Mouse (Mus musculus) cerebellum, adult 11 months (tissue): ENCODE results near the gene Shld1.
A peak's percentile ranks its signal among the peaks of the same experiment; 100 is the strongest.

Source experiments
- DNase-seq: peaks from one replicate; pipeline ENCODE4 v3.0.0; 2022

Shld1 gene

GRCm38 (mm10) chr2:132692320-132692719 is 5.6 kb downstream of the Shld1 start:
- no peak for DNase-seq

DNA sequence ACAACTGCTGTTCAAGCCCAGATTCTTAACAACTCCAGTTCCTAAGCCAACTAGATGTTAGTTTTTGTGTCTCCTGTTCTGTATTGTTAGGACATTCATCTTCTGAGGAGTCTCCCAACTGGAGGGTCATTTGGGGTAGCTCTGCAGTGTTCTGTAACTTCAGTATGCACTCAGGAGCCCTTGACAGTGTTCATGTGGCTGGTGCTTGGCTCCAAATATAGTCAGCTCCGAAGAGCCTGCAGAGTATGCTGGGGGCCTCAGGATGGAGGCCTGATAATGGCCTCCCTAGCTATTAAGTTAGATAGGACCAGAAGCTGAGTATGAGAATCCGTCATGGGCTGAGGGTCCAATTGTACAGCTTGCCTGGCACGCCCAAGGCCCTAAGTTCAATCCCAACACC is 7.2 kb downstream of the Shld1 start:
- DNase-seq, result no peak

GRCm38 (mm10) chr2:132695358-132696093 is 8.8 kb downstream of the Shld1 start:
- DNase-seq, result no peak

DNA sequence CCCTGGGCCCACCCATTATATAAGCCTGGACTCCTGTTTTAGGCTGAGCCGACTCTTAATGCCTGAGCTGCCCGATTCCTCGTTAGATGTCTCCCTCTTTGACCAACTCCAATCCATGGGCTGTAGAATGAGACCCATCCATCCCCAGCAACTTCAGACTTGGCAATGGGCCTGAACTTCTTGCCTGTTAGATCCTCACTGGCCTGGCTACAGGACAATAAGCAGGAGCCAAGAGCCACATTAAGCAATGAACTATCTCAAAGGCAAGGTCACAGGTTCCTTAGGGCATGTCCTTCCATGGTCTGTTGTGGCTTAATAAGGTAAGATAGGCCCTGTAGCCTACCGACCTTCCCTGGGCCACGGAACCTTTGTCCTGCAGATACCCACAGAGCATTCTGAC is 9.8 kb downstream of the Shld1 start:
- DNase-seq, result no peak

DNA sequence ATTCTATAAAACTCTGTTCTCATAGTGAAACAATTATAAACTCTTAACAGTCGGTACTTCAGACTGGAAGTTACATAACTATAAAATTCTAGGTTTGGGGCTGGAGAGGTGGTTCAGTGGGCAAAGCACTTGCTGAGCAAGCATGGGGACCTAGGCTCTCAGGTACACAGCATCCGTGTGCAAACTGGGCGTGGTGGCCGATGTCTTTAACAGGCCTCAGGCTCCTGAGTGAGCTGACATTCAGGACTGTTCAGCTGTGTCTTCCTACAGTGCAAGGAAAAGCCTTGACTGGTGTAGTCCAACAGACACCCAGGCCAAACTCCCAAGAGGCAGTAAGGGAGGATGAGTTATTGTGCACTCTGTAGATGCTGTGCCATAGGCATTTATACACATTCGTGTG is 10.5 kb downstream of the Shld1 start:
- DNase-seq, result no peak

DNA sequence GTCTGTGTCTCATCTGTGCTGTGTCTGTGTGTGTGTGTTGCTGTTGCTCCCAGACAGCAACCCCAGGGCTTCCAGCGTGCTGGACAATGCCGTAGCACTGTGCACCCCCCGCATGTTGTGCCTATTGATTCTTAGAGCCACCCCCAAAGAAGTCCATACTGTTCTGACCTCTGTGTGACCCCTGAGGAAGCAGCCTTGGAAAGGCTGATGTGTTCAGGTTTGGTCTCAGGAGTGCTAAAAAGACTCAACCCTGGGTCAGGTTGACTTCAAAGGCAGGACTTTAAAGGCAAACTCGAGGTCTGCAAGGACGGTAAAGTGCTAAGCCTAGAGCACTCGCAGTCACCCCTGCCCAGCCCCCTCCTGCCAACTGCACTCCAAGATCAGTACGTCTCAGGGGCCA is 11.0 kb downstream of the Shld1 start:
- no peak for DNase-seq

GRCm38 (mm10) chr2:132698420-132698819 is 11.7 kb downstream of the Shld1 start:
- no peak for DNase-seq

- DNase-seq, result no peak
Observed at GRCm38 (mm10) chr2:132700921-132701320, 14.2 kb downstream of the Shld1 start.

- DNase-seq, result peak; percentile 63
Observed at GRCm38 (mm10) chr2:132701451-132701886, 14.7 kb downstream of the Shld1 start.

GRCm38 (mm10) chr2:132705251-132705992 is 18.7 kb downstream of the Shld1 start:
- no peak for DNase-seq

- no peak for DNase-seq
Observed at GRCm38 (mm10) chr2:132706309-132706708, 19.6 kb downstream of the Shld1 start.

GRCm38 (mm10) chr2:132710488-132710887 is 23.8 kb downstream of the Shld1 start:
- DNase-seq, result no peak

- no peak for DNase-seq
Observed at GRCm38 (mm10) chr2:132712061-132712460, 25.3 kb downstream of the Shld1 start.

DNA sequence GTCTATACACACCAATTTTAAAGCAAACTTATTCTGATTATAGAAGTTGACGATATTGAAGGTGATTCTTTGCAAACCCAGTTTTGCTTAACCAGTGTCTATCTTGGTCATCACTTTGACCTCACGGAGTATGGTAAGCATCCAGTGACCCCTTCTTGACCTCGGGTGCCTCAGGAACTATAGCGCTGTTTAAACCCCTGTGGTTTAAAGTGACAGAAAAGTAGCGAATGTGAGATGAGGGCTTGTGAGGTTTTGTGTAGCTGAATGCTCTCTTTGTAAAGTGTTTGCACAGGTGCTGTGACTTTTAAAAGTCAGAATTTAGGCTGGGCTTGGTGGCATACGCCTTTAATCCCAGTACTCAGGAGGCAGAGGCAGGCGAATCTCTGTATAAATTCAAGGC is 27.8 kb downstream of the Shld1 start:
- DNase-seq, result no peak

DNA sequence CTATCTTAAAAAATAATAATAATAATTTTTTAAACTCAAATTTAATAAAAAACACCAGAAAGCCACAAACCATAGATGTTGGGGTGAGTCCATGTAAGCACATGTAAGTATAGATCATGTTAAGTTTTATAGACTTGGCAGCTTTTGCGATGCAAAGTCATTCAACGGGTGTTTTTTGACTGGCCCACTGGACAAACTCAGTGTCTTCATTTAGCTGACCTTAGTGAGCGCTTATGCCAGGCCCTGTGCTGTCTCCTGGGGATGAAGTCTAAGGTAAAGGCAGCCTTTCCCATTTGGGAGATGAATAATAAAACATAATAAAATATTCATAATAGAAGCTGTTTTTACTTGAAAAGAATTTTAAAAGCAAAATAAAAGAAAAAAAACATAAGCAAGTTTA is 28.2 kb downstream of the Shld1 start:
- DNase-seq, result no peak

DNA sequence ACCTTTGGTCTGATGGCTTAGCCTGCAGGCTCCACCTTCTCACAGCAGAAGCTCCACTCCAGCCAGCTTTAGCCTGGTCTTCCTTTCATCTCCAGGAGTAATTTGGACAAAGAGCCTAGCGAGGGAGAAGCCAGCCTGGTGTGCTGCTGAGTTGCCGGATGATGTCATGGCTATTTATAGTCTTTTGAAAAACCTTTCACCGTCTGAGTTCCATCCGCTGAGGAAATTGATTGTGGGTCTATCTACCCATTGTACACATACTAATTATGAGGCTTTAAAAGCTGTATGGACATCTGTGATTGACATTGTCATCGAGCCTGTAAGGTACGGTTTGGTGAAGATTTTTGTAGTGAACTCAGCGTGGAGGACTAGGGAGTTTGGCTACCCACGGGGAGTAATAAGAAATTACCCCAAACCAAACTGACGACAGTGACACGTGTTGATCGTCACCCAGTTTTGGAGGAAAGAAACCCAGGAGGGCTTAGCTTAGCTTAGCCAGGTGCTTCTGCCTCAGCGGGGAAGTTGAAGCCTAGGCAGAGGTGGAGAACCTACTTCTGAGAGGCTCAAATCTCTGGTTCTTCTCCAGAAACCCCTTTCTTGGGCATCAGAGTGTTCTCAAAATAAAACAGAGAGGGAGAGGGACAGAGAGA is 28.8 kb downstream of the Shld1 start:
- peak; percentile 47 for DNase-seq

DNA sequence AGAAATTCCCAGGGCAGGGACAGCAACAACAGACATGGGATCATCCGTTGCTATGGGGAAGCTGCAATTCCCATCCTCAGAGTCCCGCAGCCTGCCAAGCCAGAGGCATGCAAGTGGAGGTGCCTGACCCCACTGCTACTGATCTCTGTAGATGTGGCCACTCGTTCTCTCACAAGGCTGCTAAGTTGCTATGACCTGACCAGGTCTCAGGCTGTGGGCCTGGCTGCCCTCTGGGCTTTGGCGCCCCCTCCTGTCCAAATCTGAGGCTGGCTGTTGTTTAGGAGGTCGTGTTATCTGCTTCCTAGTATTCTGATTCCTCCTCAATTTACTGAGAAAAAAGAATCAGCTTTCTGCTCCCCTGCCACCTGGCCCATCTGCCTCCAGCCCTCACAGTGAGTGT is 29.4 kb downstream of the Shld1 start:
- peak; percentile 69 for DNase-seq

DNA sequence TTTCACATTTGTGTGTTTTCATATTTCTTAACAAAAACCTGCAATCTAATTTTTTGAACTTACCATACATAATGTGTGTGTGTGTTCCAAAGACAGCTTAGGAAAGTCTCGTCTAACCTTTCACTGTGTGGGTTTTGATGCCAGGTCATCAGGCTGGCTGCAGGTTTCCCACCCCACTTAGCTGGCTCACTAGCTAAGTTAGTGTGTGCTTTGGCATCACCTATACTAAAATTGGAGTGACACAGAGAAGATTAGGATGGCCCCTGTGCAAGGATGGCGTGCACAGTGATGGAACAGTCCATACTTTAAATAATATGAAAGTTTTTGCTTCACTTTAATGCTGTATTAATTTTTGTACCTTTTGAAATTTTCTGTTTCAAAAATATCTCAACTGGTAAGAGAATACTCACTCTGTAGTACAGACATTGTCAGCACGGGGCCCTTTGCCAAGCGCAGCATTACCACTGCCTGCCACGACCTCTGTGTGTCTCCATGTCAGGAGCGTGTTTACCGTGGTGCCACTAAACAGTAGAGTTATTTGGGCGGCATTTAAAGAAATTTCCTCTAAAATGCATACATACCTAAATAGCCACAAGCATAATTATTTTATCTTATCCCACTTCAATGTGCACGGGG is 30.3 kb downstream of the Shld1 start:
- DNase-seq, result no peak

- DNase-seq, result no peak
Observed at GRCm38 (mm10) chr2:132717537-132717912, 30.8 kb downstream of the Shld1 start.

DNA sequence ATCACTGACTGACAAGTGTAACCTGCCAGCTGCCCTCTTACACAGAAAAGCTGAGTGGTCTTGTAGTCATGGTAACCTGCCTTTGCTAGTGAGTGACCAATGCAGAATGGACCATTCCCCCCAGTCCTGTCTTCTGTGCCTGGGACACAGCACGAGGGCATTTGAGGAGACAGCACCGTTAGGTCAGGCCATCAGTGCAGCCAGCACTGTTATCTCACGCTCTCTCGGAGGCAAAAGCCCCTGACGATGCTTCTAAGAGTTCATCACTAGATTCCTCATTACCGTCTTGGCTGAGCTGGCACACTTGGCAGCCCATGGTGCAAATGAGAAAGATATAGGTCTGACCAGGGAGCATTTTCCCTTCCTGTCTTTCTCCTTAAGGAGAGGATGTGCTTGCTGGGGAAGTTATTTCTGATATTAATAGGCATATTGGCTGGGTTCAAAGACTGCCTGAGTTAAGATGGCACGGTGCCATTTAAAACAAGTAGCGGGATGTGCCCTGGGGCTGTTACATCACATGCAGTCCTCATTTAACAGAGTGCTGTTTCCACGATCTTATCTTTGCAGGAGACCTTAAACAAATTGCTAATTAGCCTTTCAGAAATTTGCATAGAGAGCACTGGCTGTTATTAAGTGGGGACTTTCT is 34.3 kb downstream of the Shld1 start:
- DNase-seq, result no peak

- no peak for DNase-seq
Observed at GRCm38 (mm10) chr2:132721844-132722243, 35.1 kb downstream of the Shld1 start.

DNA sequence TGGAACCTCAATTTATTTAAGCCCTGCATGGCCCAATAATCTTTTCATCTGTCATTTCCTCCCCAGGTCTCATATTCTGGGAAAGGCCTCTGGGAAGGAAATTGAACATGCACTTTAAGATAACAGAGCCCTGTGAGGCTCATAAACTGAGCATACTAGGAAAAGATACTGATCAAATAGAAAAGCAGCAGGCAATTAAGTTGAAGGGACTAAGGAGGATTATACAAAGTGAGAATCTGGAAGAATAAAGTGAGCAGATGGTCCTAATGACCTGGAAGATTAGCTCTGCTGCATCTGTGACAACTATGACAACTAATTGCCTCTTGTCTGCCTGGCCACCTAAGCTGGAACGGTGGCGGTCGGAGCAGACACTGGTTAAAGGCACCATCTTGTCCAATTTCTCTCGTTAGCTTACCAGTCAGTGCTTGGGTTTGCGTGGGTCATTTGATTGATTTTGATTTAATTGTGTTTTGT is 37.3 kb downstream of the Shld1 start:
- no peak for DNase-seq

DNA sequence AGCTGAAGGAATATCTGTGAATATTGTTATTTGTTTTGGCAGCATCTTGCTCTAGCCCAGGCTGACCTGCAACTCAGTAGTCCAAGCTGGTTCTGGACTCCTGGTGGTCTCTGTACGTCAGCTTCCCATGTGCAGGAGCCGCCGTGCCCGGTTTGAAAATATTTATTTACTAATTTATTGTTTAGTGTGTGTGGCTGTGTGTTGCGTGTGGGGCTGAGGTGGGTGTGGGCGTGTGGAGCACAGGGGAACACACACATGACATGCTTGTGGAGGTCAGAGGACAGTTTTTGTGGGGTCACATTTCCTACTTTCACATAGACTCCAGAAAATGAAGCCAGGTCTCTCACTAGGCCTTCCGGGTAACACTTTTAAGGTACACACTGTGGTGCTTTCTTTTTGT is 37.8 kb downstream of the Shld1 start:
- DNase-seq, result no peak
